Mouse (Mus musculus) limb, embryonic 13.5 days (tissue): Measurements from ENCODE around the gene Tdrd6. TPM values are rescaled to one million over a fixed set of nuclear protein-coding genes. Genes with fewer than 3 reads are reported as not detected.

ENCODE experiments used
- ATAC-seq: fragments of 200-750 bp; cut with Nextera tagmentation; 2 replicates; pipeline ENCODE4 v1.8.0; 2017; ENCODE audit warnings: low read depth, moderate number of reproducible peaks, moderate TSS enrichment; ENCODE audit not compliant: low FRiP score
- H3K27ac ChIP-seq: fragments of 300-500 bp; sonication (generic); 2 replicates; pipeline ENCODE4 v1.5.1; 2015; ENCODE audit warnings: inconsistent platforms, mild to moderate bottlenecking, moderate library complexity
- H3K27me3 ChIP-seq: fragments of 300-500 bp; sonication (generic); 2 replicates; pipeline ENCODE4 v1.6.1; 2015; ENCODE audit warnings: mild to moderate bottlenecking, inconsistent platforms
- H3K36me3 ChIP-seq: fragments of 300-500 bp; sonication (generic); 2 replicates; pipeline ENCODE4 v1.6.1; 2015; ENCODE audit warnings: inconsistent platforms, mild to moderate bottlenecking, moderate library complexity
- H3K4me1 ChIP-seq: fragments of 300-500 bp; sonication (generic); 2 replicates; pipeline ENCODE4 v1.6.1; 2015; ENCODE audit warnings: inconsistent platforms
- H3K4me2 ChIP-seq: fragments of 300-500 bp; sonication (generic); replicated peaks from 2 replicates; pipeline ENCODE4 v1.6.1; 2015; ENCODE audit warnings: inconsistent platforms, mild to moderate bottlenecking, moderate library complexity
- H3K4me3 ChIP-seq: fragments of 300-500 bp; sonication (generic); 2 replicates; pipeline ENCODE4 v1.5.1; 2015; ENCODE audit warnings: moderate library complexity, mild to moderate bottlenecking, inconsistent platforms
- H3K9ac ChIP-seq: fragments of 300-500 bp; sonication (generic); 2 replicates; pipeline ENCODE4 v1.6.1; 2015; ENCODE audit warnings: mild to moderate bottlenecking, inconsistent platforms
- H3K9me3 ChIP-seq: fragments of 300-500 bp; sonication (generic); 2 replicates; pipeline ENCODE4 v1.6.1; 2016; ENCODE audit warnings: inconsistent platforms
- WGBS: fragments of 180-500 bp; shearing (Covaris S2); methylation state at CpG from one replicate; pipeline ENCODE4 v1.1.7; 2015; 5-methylcytosine and 5-hydroxymethylcytosine counted together
- polyA plus RNA-seq: library from polyadenylated mRNA; unstranded; fragments of >200 nt; fragmentation: Nextera tagmentation; extraction: Ambion mirVana; gene quantifications from 2 replicates; pipeline ENCODE4 v1.2.1, GENCODE M21; 2015

The Tdrd6 gene
- polyA plus RNA-seq, 1 experiment from 2014 or later: 0.03 TPM

DNA sequence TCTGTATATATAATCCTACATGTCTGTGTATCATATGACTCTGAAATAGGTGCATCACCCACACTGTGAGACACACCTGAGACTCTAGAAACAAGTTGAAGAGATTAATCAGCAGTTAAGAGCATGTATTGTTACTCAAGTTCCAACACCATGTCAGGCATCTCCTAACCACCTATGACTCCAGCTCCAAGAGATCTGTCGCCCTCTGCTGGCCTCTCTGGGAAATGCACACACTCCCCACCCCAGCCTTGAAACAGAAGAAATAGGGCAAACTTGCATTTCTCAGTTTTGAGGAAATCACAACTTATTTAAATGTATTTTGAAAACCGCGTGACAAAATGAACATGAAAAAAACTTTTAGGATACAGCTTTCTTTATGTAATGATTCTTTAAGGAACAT, 23.4 kb downstream of the Tdrd6 start:
- no peak overlapping the region for H3K9ac ChIP-seq
- no peak overlapping the region for H3K27ac ChIP-seq
- no peaks in the 10 kb centered on the region for H3K4me1 ChIP-seq
- WGBS: 11% methylated on average over 3 of the region's 3 CpGs
- H3K36me3 ChIP-seq: no peaks in the 10 kb centered on the region
- H3K4me3 ChIP-seq: no peak overlapping the region
- no peaks in the 10 kb centered on the region for H3K27me3 ChIP-seq
- ATAC-seq: no peak
- no peak overlapping the region for H3K4me2 ChIP-seq
- no peaks in the 10 kb centered on the region for H3K9me3 ChIP-seq

DNA sequence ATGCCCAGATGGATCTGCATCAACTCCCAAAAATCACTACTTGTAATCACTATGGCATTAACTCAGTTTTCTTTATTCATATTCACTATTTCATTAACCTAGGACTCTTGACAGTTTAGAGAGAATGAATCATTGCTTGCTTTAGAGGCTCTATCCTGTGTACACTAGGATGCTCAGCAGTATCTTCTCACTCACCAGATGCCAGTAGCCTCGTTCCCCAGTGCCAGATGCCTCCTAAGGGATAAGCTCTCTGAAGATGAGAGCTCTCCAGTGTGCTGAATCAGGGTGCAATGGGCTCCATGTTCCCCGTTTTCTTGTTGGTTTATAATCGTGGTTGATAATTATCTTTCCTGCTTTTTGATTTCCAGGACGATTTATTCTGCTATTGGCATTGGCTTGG, 31.4 kb downstream of the Tdrd6 start:
- ATAC-seq: no peak
- WGBS: 59% methylated on average over 4 of the region's 4 CpGs
- Histone ChIP-seq H3K36me3 (no peaks in the 10 kb centered on the region), H3K9me3 (peaks cover 7% of the 10 kb centered on the region), H3K4me2 (no peak overlapping the region), H3K4me1 (no peaks in the 10 kb centered on the region), H3K9ac (no peak overlapping the region), H3K4me3 (no peak overlapping the region), H3K27ac (no peak overlapping the region), H3K27me3 (no peaks in the 10 kb centered on the region)

DNA sequence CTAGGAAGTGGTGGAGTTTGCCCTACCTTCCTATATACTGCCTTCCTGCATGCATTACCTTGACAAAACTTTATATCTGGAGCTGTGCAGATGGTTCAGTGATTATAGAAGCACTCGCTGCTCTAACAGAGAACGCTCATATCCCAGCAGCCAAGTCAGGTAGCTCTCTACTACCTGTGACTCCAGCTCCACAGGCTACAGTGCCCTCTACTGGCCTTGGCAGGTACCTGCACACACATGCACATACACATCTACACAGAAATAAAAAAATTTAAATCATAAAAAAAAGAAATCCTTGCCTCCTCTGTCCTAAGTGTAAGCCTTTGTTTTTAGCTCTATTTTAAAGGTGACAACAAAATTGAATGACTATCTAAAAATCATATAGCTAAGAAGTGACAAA, 32.4 kb downstream of the Tdrd6 start:
- no peak overlapping the region for H3K4me3 ChIP-seq
- H3K4me1 ChIP-seq: no peaks in the 10 kb centered on the region
- H3K4me2 ChIP-seq: no peak overlapping the region
- no peak overlapping the region for H3K9ac ChIP-seq
- H3K9me3 ChIP-seq: peaks cover 7% of the 10 kb centered on the region
- no peaks in the 10 kb centered on the region for H3K36me3 ChIP-seq
- 97% methylated on average over 2 of the region's 2 CpGs for WGBS
- no peaks in the 10 kb centered on the region for H3K27me3 ChIP-seq
- no peak for ATAC-seq
- no peak overlapping the region for H3K27ac ChIP-seq

DNA sequence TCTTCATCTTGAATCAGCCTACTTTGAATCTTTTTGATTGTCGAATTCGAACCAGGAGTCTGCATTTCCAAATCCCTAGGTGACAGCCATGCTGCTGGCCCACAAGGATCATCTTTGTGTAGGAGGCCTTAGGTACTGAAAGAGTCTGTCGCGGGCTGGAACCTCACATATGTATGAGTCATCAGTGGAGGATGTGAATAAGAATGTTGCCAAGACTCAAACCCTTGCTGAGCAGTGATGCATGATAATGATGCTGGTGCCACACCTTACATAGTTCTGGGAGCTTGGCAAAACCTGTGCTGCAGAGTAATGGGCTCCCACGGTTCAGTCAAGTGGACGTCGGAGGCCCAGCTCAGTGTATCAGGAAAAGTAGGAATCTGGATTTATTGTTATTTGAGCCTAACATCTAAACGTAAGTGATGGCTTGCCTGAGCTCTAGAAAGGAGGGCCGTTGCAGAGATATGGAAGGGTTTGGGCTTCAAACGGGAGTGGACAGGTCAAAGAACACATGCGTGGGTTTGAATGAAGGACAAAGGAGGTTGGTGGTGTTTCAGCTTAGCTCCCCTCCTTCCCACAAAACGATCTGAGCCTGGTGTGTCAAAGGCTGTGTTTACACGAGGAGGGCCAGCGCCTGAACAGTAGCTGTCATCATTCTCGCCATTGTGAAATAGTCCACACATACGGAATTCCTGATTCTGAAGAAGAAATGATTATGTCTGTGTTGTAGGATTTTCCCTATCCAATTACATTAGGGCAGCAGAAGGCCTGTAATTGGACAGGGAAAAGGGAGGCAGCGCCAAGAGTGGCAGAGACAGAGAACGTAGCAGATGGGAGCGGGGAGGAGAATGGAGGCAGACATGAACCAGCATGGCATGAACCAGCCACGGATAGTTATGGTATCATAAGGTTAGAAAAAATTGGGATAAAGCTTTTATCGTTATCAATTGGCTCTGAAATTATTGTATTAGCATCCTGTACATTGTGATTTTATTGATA, 37.5 kb downstream of the Tdrd6 start:
- H3K9me3 ChIP-seq: peaks cover 4% of the 10 kb centered on the region
- H3K4me1 ChIP-seq: no peaks in the 10 kb centered on the region
- ATAC-seq: no peak
- H3K27me3 ChIP-seq: no peaks in the 10 kb centered on the region
- 87% methylated on average over 21 of the region's 21 CpGs for WGBS
- no peak overlapping the region for H3K4me2 ChIP-seq
- H3K27ac ChIP-seq: no peak overlapping the region
- no peaks in the 10 kb centered on the region for H3K36me3 ChIP-seq
- H3K9ac ChIP-seq: no peak overlapping the region
- no peak overlapping the region for H3K4me3 ChIP-seq

DNA sequence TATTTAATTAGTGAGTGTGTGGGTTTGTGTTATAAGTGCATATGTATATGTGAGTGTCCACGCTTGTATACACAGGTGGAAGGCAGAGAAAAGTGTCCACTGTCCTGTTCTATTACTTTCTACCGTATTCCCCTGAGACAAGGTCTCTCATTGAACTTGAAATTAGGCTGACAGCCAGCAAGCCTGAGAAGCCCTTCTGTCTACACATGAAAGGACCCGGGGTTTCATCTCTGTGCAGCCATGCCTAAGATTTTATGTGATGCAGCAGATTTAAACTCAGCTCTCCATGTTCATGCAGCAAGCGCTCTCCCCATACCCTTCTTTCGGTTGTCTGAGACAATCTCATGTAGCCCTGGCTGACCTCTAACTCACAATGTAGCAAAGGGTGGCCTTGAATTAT, 39.6 kb downstream of the Tdrd6 start:
- Histone ChIP-seq H3K4me2 (no peak overlapping the region), H3K27ac (no peak overlapping the region), H3K4me3 (no peak overlapping the region), H3K9me3 (no peaks in the 10 kb centered on the region), H3K4me1 (no peaks in the 10 kb centered on the region), H3K36me3 (no peaks in the 10 kb centered on the region), H3K27me3 (no peaks in the 10 kb centered on the region), H3K9ac (no peak overlapping the region)
- ATAC-seq: no peak
- WGBS: 95% methylated on average over 5 of the region's 5 CpGs

DNA sequence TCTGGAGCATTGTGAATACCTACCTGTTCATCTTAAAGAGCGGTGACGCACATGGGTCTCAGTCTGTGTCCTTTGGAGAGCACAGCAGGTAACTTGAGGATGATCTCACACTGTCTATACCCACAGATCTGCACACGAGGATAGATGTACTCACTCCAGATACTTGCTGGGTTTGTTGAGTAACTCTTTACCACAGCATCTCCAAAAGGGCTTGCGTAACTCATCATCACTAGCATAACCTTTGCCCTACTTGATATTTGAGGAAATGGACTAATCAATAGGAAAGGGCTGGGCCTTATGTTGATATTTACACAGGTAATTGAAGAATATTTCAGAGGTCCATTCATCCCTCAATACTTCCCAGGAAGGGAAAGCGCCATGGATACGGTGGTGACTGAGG, 40.3 kb downstream of the Tdrd6 start:
- ATAC-seq: no peak
- 92% methylated on average over 6 of the region's 6 CpGs for WGBS
- H3K27me3 ChIP-seq: no peaks in the 10 kb centered on the region
- H3K36me3 ChIP-seq: no peaks in the 10 kb centered on the region
- H3K27ac ChIP-seq: no peak overlapping the region
- H3K9me3 ChIP-seq: no peaks in the 10 kb centered on the region
- H3K4me3 ChIP-seq: no peak overlapping the region
- no peak overlapping the region for H3K9ac ChIP-seq
- H3K4me2 ChIP-seq: no peak overlapping the region
- no peaks in the 10 kb centered on the region for H3K4me1 ChIP-seq

DNA sequence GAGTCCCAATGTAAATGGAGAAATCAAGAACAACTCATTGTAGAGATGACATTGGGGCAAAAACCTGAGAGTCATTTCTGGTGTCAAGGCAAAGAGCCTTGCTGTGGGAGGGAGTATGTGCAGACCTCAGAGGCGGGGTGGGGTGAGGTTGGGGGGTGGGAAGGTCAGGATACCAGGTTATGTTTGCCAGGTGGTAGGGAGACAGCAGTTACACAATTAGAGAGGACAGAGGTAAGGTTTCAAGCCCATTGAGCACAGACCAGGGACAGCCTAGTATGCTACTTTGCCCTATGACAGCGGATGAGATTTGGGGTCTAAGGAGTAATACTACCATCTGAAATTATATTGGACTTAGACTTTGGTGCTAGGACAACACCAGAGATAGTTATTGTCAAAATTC, 42.8 kb downstream of the Tdrd6 start:
- Histone ChIP-seq H3K36me3 (no peaks in the 10 kb centered on the region), H3K4me3 (no peak overlapping the region), H3K9ac (no peak overlapping the region), H3K27ac (no peak overlapping the region), H3K4me2 (no peak overlapping the region), H3K9me3 (no peaks in the 10 kb centered on the region), H3K4me1 (0 out of 2 replicates have a peak, but pooled peaks cover 4% of the 10 kb centered on the region), H3K27me3 (no peaks in the 10 kb centered on the region)
- ATAC-seq: no peak
- 89% methylated on average over 2 of the region's 2 CpGs for WGBS

DNA sequence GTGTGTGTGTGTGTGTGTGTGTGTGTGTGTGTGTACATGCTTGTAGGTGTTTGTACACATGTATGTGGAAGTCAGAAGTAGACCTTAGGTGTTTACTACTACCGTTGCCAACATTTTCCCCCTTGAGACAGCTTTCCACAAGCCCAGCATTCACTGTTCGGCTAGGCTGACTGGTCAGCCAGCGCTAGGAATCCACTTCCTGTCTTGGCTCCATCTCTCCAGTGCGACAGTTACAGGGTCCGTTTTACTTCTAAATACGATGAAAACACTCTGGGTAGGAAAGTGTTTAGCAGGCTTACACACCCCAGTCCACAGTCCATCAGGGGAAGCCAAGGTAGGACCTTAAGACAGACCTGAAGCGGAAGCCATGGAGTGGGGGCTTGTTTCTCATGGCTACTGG, 45.3 kb downstream of the Tdrd6 start:
- Histone ChIP-seq H3K4me2 (no peak overlapping the region), H3K9ac (no peak overlapping the region), H3K4me1 (peaks cover 14% of the 10 kb centered on the region), H3K36me3 (no peaks in the 10 kb centered on the region), H3K27me3 (no peaks in the 10 kb centered on the region), H3K9me3 (no peaks in the 10 kb centered on the region), H3K27ac (no peak overlapping the region), H3K4me3 (no peak overlapping the region)
- WGBS: 59% methylated on average over 7 of the region's 7 CpGs
- ATAC-seq: no peak

DNA sequence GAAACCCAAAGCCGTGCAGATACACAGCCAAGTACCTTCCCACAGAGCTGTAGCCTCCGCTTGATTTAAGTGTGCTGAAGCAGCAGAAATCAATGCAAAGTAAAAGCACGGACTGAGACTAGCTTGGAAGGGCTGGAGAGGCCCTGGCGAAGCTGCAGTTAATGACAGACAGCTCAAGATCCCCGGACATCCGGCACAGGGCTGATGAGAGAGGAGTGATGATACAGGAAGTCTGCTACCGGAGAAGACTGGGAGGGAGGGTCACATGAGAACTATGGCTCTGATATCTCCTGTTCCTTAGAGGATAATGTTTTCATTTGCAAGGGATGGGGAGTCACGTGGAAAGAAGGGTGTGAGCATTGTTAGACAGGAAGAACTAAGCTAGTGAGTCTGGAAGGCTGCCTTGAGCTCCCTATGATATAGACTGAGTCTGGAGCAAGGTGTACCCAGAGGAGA, 49.1 kb downstream of the Tdrd6 start:
- H3K27me3 ChIP-seq: no peaks in the 10 kb centered on the region
- H3K4me2 ChIP-seq: no peak overlapping the region
- WGBS: 40% methylated on average over 8 of the region's 8 CpGs
- no peaks in the 10 kb centered on the region for H3K9me3 ChIP-seq
- H3K4me1 ChIP-seq: peaks cover 14% of the 10 kb centered on the region
- H3K36me3 ChIP-seq: no peaks in the 10 kb centered on the region
- peak overlapping the region; percentile 22; the same call in 1 of the 2 replicates for H3K27ac ChIP-seq
- no peak overlapping the region for H3K4me3 ChIP-seq
- ATAC-seq: peak; percentile 51; the same call in 1 of the 2 replicates
- no peak overlapping the region for H3K9ac ChIP-seq

DNA sequence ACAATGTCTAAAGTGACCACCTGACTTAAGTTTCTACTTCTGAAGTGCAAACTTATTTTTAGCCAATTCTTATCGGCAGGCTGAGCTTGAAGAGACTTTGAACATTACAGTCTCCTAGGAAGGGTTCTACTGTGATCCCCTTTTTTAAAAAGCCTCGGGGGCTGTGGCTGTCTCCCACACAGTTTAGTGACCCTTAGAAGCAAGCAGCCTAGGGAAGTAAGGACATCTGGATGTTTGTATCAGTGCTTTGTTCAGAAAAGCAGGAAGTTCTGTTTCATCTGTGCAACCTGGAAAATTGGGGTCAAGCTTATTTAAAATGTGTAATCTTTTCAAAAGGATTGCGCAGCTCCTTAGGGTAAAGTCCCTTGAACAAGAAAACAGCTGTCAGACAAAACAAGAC, 49.6 kb downstream of the Tdrd6 start:
- Histone ChIP-seq H3K36me3 (no peaks in the 10 kb centered on the region), H3K27me3 (no peaks in the 10 kb centered on the region), H3K9ac (no peak overlapping the region), H3K4me3 (no peak overlapping the region), H3K4me1 (peaks cover 14% of the 10 kb centered on the region), H3K9me3 (no peaks in the 10 kb centered on the region), H3K27ac (no peak overlapping the region), H3K4me2 (no peak overlapping the region)
- WGBS: 31% methylated on average over 3 of the region's 3 CpGs
- no peak for ATAC-seq

DNA sequence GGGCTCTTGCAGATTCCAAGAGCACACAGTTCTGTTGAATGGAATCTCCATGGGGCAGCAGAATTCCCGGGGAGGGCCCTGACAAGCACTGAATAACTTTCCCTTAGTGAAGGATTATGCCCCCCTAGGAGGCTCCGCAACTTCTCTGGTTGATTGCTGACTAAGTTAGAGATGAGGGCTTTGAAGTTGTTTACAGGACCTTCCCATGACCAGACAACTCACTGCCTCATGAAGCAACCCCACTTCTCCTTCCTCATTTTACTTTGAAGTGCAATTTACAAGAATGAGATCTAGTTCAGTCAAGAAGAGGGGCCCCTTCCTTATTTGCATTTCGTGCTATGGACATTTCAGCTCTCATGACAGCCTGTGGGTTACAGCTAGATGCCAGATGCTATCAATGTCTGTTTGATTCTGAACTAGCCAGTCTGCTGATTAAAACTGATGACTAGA, 56.5 kb downstream of the Tdrd6 start:
- 35% methylated on average over 3 of the region's 3 CpGs for WGBS
- no peaks in the 10 kb centered on the region for H3K9me3 ChIP-seq
- no peak overlapping the region for H3K27ac ChIP-seq
- peaks cover 2% of the 10 kb centered on the region for H3K4me1 ChIP-seq
- no peaks in the 10 kb centered on the region for H3K36me3 ChIP-seq
- no peak overlapping the region for H3K4me2 ChIP-seq
- H3K4me3 ChIP-seq: no peak overlapping the region
- H3K27me3 ChIP-seq: no peaks in the 10 kb centered on the region
- no peak overlapping the region for H3K9ac ChIP-seq
- ATAC-seq: no peak

DNA sequence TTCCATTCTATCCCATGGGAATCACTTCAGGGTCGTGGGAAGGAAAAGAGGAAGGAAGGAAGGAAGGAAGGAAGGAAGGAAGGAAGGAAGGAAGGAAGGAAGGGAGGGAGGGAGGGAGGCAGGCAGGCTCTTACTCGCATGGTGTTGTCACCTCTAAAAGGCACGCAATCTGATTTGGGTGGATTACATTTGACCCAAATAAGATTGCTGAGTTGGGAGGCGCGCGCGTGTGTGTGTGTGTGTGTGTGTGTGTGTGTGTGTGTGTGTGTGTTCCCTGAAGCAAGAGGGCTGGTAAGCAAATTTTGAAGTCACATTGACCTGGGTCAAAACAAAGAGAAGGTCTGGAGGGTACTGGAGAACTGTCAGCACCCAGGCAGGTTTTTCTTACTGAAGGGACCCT, 60.8 kb downstream of the Tdrd6 start:
- H3K27me3 ChIP-seq: no peaks in the 10 kb centered on the region
- whole genome bisulfite sequencing: 53% methylated on average over 7 of the region's 7 CpGs
- H3K9ac ChIP-seq: no peak overlapping the region
- peaks cover 11% of the 10 kb centered on the region for H3K4me1 ChIP-seq
- H3K4me2 ChIP-seq: no peak overlapping the region; the same call in 1 of the 2 replicates
- no peaks in the 10 kb centered on the region for H3K9me3 ChIP-seq
- ATAC-seq: no peak
- H3K4me3 ChIP-seq: no peak overlapping the region
- H3K36me3 ChIP-seq: no peaks in the 10 kb centered on the region
- H3K27ac ChIP-seq: no peak overlapping the region
